Mouse (Mus musculus) embryo, embryonic 10.5 days (tissue): Measurements from ENCODE around the gene Prdm16.

ENCODE experiments used
- DNase-seq: peaks from one replicate; pipeline ENCODE4 v3.0.0-alpha.2; 2015; ENCODE audit warnings: low spot score

Gene Prdm16

GRCm38 (mm10) chr4:154478933-154479613 lies 157.6 kb downstream of the Prdm16 start:
- no peak for DNase-seq

DNA sequence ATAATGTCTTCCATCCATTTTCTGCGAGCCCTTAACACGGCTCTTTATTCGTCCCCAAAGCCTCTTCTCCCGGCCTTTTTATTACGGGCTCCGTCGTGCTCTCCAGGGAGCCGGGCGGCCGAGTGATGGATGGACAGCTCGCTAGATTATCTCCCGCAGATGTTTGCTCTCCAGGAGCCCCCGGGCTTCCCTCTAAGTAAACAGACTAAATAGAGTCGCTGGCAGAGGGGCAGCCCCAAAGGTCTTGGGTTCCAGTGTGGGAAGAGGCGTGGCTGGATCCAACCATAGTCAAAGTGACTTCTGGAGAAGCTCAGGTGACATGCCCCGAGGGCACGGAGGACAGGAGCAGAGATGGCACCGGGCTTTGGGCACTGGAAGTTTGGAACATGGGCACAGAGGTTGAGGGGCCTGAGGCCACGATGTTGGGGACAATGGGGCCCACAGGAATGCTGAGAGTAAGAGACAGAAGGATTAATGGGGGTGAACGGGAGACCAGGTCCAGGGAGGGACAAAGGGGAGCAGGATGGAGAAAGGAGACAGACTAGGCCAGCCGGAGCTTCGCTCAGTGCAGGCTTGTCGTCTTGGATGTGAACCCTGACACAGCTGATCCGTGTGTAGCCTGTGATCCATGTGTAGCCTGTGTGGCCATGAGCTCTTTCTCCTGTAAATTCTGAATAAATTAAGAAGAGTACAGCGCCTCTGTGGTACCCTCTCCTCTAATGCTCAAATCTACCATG lies 162.9 kb downstream of the Prdm16 start:
- peak; percentile 65 for DNase-seq

DNA sequence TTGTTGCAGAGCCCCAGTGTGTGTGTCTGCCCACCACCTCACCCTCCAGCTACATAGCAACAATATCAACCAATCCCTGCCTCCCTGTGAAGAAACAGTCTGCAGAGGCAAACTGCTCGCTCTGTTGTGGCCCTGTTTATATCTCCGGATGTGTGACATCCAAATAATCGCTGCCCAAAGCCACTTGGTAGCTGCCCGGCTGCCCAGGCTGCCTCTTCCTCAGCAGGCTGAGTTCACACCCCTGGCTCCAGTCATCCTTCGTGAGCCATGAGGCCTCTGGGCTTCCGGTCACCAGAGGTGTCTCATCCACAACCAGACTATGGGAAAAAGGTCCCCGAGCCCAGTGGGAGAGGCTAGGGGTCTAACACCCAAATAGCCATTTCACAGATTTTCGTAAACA lies 164.1 kb downstream of the Prdm16 start:
- peak; percentile 71 for DNase-seq

GRCm38 (mm10) chr4:154471447-154472101 lies 165.1 kb downstream of the Prdm16 start:
- peak; percentile 90 for DNase-seq

- DNase-seq: peak; percentile 80
Measured at GRCm38 (mm10) chr4:154466305-154466704, 170.4 kb downstream of the Prdm16 start.

DNA sequence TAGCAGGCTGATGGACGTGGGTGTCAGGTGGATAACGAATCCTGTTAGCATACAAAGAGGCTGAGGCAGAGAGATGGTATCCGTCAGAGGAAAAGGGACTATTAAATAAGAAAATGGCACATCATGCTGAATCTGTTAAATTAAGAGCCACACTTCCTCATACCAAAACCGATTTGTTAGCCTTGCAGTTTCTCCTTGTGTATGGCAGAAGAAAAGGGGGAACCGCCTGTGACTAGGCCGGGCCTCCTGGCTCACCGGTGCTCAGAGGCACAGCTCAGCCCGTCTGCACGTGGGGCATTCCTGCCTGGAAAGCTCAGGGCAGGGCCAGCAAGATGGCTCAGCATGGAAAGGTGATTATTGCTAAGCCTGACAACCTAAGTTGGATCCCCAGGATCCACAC lies 171.6 kb downstream of the Prdm16 start:
- DNase-seq: no peak

- DNase-seq: no peak
Measured at GRCm38 (mm10) chr4:154460021-154460420, 176.7 kb downstream of the Prdm16 start.

DNA sequence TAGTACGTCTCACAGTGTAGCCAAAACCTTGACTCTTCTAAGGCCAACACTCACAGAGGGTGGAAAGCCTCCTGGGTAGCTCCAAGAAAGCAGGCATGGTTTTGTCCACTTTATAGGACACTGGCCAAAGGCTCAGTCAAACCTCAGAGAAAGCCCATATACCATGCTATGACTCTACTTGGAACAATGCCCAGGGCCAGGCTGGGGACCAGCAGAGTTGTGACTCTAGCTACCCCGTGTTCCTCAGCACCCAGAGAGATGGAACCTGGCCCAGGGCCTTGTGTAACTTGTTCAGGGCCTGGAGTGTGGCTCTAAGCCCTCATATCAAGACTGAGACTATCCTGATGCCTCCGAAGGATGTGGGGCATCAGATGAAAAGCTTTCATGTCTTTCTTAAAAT lies 178.9 kb downstream of the Prdm16 start:
- DNase-seq: no peak

GRCm38 (mm10) chr4:154456265-154456822 lies 180.3 kb downstream of the Prdm16 start:
- no peak for DNase-seq

DNA sequence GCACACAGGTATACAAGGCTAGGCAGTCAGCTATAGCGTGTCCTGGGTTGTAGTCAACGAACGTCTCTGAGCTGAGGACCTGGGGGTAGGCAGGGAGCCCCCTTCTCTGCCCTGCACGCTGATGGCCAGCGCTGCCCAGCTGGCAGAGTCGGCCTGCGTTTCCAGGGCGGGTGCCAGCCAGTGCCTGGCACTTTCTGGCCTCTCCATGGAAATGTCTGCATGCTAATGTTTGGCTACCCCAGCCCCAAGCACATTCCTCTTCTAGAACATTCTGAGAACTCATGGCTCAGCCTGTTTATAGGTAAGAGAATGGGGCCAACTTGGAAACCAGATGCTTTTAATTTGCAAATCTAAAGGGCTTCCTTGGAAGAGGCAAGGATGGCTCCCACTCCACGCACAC lies 186.2 kb downstream of the Prdm16 start:
- no peak for DNase-seq

DNA sequence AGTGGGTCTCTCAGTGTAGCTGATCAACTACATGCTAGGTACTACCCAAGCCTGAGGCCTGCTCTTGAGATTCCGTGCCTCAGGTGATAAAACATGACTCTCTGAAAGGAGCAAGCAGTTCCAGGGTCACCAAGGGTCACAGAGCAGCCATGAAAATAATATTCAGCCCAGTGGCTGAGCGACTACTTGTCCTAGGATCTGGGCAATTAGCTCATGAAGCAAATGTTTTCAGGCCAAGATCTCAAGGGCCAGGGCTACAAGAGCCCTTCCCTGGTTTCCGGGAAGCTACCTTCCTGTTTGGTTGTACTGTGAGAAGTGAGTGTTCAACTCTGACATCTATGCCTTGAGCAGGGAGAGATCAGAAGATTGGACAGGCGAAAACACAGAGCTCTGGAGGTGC lies 186.6 kb downstream of the Prdm16 start:
- DNase-seq: no peak

DNA sequence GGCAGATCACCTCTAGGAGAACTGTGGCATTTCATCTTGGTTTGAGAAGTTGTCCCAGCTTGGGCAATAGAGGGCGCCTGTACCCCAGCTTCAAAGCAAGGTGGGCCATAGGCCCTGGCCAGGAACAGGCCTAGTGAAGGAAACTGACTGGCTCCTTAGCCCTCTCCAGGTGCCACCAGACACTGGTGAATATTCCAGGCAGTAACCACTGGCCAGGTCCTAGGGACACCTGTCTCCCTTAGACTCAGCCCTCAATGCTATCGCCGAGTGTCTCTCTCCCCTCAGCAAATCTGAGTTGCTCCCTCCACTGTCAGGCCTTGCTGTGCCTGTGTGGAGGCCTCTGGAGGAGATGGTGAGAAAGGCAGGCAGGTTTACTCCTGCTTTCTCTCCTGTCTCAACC lies 187.3 kb downstream of the Prdm16 start:
- peak; percentile 68 for DNase-seq

- no peak for DNase-seq
Measured at GRCm38 (mm10) chr4:154445721-154446120, 191.0 kb downstream of the Prdm16 start.

- no peak for DNase-seq
Measured at GRCm38 (mm10) chr4:154442645-154443304, 193.9 kb downstream of the Prdm16 start.

DNA sequence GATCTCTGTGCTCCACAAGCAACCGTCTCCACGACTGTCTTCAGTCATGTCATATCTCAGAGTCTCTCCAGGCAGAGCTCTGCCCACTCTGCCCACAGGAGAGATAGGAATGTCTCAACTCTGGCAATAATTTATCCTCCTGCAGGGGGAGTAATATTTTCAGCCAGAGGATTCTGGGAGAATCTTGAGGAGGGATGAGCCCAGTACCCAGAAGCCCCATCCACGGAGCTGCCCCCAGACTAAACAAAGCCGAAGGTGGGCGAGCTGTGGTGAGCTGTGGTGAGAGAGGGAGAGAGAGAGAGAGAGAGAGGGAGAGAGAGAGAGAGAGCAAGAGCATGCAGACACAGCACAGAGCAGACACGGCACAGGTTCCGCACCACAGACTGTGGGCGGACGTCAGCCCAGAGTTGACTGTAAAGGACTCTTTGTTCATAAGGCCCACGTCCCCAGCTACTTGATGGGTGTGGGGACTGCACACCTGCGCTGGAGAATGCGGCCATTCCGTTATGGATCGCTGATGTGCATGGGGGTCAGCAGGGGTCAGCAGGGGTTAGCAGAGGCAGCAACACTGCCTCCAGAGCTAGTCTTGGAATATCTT lies 197.1 kb downstream of the Prdm16 start:
- DNase-seq: no peak

GRCm38 (mm10) chr4:154438610-154439009 lies 198.1 kb downstream of the Prdm16 start:
- no peak for DNase-seq

GRCm38 (mm10) chr4:154429770-154430169 lies 206.9 kb downstream of the Prdm16 start:
- DNase-seq: no peak

GRCm38 (mm10) chr4:154426901-154427300 lies 209.8 kb downstream of the Prdm16 start:
- peak; percentile 42 for DNase-seq

DNA sequence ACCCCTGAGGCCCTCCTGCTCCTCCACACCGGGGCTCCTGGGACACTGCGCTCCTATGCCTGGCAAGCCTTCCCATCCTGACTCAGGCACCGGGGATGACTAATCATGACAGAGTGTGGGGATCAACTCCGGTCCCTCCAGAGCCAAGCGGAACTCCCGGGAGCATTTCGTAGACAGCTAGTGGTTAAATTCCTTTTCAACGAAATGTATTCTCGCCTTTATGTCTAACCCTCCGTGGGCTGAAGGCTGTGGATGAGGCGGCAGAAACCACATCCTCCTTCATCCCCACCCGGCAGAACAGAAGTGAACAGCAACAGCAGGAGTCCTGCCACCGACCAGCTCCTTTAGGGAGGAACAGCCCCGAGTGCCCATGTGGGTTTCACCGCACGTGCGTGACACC lies 211.4 kb downstream of the Prdm16 start:
- no peak for DNase-seq

DNA sequence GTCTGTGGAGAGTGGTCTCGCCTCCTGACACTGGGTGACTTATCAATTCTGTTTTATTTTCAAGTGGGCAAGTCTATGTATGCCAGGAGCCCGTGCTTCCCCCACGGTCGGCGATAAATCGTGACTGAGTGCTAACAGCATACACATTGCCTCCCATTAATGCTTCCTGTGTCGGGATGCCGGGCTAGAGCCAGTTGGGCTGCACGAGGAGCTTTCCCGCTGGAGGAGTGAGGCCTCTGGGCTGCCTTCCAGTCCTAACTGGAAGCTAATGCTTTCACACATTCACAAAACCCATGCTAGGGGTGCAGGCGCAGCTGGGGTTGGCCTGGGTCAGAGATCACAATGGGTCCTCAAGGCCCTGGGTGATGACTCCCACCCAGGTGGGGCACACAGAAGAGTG lies 212.0 kb downstream of the Prdm16 start:
- DNase-seq: no peak

- peak; percentile 64 for DNase-seq
Measured at GRCm38 (mm10) chr4:154422431-154422913, 214.2 kb downstream of the Prdm16 start.

GRCm38 (mm10) chr4:154420749-154421148 lies 215.9 kb downstream of the Prdm16 start:
- no peak for DNase-seq
